Mouse (Mus musculus): ENCODE results near the gene Pim1.
"Not testable (repeated sequence)": the region's sequence is repeated elsewhere in the genome, so short reads cannot be mapped to it uniquely, and the experiment has no call there.

The Pim1 gene

GRCm38 (mm10) chr17:29493461-29493980, 3.0 kb downstream of the Pim1 start:
- DNase-seq (ENCODE audit: low spot score in 2 of 2) = no peak

DNA sequence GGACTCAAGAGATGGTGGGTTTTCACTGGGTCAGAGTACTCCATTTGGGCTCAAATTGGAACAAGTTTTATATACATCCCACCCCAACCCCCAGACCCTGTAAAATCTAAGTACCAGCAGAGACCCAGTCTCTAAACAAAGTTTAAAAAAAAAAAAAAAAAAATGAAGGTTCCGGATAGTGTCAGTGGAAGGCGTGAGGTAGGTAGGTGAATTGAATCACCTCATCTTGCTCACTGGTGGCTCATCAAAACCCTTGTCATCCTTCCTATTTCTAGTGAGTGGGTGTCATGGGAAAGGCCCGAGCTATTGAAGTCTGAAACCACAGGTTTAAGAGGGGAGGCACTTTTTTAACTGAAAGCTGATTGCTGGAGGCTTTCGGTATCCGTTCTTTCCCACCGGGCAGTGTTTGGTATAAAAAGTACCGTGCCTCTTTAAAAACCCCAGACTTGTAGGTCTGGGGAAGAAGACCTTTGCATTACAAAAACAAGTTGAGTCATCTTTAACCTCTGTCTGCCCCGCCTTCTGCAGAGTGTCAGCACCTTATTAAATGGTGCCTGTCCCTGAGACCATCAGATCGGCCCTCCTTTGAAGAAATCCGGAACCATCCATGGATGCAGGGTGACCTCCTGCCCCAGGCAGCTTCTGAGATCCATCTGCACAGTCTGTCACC, 3.6 kb downstream of the Pim1 start:
- DNase-seq (ENCODE audit: low spot score in 2 of 2) = no peak

GRCm38 (mm10) chr17:29494732-29495076, 4.2 kb downstream of the Pim1 start:
- no peak for DNase-seq (ENCODE audit: low spot score in 2 of 2)

DNA sequence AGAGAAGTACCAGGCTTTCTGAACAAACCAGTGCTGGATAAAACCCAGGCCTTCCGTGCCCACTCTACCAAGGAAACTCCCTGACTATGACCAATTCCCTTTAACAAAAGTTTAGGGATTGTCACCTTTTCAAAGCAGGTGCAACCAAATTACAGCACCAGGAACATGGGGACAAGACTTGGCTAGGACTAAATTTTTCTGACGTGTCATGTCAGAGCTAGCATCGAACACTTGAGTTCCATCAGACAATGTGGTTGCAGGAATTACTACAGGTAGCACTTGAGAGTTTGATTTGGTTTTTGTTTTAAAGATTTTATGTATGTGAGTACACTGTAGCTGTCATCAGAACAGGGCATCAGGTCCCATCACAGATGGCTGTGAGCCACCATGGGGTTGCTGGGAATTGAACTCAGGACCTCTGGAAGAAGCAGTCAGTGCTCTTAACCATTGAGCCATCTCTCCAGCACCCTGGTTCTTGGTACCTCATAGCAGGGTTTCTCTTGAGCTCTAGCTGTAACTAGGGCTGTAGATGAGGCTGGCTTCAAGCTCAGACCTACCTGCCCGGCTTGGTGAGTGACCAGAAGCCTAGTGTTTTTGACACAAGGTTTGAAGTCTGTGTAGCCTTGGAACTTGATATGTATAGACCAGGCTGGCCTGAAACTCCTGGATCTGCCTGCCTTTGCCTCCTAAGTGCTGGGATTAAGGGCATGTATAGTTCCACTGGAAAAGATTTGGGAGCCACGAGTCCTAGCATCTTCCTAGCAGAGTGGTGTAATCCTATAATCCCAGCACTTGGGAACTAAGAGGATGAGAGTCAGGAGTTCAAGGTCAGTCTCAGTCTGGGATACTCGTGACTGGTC, 5.9 kb downstream of the Pim1 start:
- no peak for DNase-seq (ENCODE audit: low spot score in 2 of 2)

- no peak for DNase-seq (ENCODE audit: low spot score in 2 of 2)
Observed at GRCm38 (mm10) chr17:29497071-29497354, 6.5 kb downstream of the Pim1 start.

DNA sequence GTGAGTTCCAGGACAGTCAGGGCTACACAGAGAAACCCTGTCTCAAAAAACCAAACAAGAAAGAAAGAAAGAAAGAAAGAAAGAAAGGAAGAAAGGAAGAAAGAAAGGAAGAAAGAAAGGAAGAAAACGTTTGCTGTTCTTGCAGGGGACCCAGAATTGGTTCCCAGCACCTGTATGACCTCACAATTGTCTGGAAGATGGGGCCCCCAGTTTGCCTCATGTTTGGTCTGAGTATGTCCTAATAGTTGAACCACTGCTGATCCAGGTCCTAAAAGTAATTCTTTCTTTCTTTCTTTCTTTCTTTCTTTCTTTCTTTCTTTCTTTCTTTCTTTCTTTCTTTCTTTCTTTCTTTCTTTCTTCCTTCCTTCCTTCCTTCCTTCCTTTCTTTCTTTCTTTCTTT, 6.9 kb downstream of the Pim1 start:
- DNase-seq (ENCODE audit: low spot score in 2 of 2) = not testable (repeated sequence)

GRCm38 (mm10) chr17:29498028-29498427, 7.5 kb downstream of the Pim1 start:
- DNase-seq (ENCODE audit: low spot score in 2 of 2) = no peak

GRCm38 (mm10) chr17:29498952-29499351, 8.4 kb downstream of the Pim1 start:
- not testable (repeated sequence) for DNase-seq (ENCODE audit: low spot score in 2 of 2)

DNA sequence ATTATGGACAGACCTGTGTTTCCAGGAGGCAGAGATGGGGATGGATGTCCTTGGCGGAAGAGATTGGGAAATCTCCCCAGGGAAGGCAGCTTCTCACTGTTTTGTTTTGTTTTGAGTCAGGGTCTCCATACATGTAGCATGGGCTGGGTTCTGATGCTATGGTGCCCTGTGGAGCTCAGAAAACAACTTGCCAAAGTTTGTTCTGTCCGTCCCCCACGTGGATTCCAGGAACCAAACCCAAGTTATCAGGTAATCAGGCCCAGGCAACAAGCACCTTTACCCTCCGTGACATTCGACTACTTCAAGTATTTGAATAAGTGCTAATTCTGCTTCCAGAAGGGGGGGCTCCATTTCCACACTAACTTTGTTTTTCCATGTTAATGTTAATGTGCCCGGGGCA, 9.0 kb downstream of the Pim1 start:
- no peak for DNase-seq (ENCODE audit: low spot score in 2 of 2)

DNA sequence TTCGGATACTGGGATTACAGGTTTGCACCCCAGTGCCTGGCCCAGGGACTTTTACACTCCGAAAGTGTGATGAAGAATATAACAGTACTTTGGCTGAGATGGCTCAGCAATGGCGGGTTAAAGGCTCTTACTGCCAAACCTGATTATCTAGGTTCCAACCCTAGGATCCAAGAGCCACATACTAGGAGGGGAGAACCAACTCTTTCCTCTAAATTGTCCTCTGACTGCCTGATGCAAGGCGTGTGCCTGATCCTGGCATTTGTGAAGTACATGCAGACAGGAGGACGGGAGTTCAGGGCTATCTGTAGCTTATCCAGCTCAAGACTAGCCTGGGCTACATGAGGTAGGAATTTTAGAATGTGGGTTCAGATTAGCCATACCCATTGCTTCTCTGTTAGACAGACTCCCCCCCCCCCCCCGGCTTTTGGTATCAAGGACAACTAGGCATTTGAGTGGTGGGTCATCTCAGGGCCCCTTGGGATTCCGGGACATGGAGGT, 9.7 kb downstream of the Pim1 start:
- DNase-seq (ENCODE audit: low spot score in 2 of 2) = no peak

DNA sequence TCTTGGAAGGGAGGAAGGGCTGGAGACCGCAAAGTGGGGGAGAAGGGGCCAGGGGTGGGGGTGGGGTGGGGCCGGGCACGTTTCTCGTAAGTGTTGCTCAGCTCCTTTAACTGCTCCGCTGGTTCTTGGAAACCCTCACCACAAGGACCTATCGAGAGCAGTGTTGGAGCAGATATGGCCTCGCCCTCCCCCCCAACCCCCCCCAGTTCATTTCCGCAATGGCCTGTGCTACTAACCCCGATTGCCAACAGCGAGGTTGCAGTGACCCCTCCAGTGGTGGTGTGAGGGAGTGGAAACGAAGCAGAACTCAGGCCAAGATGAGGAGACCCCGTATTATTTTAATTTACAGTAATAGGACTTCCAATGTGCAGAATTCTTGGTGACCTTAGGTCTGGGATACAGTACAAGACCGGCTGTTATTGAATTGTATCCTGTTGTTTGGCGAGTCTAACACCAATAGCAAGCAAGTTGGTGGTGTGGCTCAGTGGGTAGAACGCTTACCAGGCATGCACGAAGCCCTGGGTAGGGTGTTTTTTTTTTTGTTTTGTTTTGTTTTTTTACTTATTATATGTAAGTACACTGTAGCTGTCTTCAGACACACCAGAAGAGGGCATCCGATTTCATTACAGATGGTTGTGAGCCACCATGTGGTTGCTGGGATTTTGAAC, 10.4 kb downstream of the Pim1 start:
- DNase-seq (ENCODE audit: low spot score in 2 of 2) = no peak

DNA sequence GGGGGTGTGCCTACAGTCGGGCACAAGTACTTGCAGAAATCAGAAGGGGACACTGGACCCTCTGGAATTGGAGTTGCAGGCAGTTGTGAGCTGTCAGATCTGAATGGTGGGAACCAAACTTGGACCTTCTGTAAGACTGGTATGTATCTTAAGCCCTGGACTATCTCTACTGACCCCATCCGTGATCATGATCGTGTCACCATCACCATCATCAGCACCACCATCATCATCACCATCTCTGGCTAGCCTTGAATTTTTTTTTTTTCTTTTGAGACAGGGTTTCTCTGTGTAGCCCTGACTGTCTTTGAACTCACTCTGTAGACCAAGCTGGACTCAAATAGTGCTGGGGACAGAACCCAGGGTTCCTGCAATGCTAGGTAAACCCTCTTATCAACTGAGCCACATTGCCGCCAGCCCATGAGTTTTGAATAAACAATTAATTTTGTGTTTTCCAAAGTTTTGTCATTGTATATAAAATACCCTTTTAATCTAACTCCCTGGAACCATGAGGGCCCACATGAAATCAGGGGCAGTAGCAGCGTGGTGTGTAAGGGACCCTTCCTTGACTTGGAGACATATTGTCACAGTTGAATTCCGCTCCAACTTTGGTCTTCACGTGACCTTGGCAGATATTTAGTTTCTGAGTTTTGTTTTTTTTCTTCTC, 11.6 kb downstream of the Pim1 start:
- no peak for DNase-seq (ENCODE audit: low spot score in 2 of 2)

DNA sequence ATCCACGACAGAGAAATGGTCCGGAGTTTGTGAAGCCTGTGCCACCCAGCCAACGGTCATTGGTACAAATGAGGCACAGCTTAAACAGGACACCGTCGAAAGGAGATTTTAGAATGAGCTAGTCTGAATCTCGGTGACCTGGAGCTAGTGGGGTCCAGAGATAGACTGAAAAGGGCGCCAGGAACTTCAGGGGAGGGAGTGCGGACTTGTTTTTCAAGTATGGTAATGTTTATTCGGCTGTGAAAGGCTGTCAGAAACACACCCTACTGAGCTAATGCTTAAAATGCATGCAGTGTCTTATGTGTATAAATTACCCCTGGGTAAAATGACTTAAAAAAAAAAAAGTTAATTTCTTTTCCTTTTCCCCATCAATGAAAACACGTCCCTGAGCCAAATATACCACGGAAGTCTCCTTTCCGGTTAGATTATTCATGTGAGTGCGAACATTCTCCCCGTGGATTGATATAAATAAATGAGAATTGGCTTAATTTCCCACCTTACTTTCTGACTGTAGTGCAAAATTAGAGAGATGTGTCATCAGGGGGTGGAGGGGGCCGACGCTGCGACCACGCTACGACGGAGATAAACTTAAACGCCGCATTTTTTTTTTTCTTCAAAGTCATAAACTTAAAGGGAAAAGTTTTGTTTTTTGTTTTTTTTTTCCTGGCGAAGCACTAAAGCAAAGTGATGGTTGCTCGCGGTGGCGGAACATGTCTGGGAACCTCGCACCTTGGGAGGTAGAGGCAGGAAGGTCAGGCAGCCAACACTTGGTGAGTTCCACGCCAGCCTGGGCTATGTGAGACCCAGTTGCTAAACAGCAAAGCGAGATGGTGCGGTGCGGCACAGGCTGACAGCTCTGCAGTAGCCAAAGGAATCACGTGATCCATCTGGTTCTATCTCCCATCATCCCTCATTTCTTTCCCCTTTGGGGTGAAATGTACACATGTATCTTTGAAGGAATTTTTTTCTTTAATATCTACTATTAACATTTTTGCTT, 12.4 kb downstream of the Pim1 start:
- no peak for DNase-seq (ENCODE audit: low spot score in 2 of 2)

DNA sequence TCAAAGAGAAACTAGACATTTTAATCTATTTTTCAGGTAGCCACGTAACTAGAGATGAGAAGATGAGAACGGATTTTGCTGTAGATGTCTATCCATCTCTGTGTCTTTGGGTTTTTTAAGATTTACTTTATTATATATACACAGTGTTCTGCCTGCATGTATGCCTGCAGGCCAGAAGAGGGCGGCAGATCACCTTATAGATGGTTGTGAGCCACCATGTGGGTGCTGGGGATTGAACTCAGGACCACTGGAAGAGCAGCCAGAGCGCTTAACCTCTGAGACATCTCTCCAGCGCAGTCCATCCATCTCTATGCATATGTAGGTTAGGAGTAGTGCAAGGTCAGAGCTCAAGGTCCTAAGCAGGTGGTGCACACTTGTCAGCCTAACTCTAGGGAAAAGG, 13.1 kb downstream of the Pim1 start:
- no peak for DNase-seq (ENCODE audit: low spot score in 2 of 2)

GRCm38 (mm10) chr17:29508927-29509608, 18.5 kb downstream of the Pim1 start:
- no peak for DNase-seq (ENCODE audit: low spot score in 2 of 2)

DNA sequence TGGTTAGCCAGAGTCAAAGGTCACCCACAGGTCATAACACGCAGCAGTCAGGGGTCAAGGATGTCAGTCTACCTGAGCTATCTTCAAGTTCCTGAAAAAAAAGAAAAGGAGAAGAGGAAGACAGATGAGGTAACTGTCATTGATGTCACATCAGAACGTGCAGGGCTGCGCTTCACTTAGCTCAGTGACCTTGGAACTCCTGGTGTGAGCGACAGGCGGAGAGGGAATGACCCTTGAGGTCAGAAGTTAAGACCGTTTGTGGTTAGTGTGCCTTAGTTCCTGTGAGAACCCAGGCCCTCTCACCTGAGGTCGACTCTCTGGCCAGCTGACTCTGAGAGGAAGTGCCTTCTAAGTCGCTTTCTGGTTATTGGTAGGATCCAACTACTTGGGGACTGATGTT, 20.1 kb downstream of the Pim1 start:
- no peak for DNase-seq (ENCODE audit: low spot score in 2 of 2)

DNA sequence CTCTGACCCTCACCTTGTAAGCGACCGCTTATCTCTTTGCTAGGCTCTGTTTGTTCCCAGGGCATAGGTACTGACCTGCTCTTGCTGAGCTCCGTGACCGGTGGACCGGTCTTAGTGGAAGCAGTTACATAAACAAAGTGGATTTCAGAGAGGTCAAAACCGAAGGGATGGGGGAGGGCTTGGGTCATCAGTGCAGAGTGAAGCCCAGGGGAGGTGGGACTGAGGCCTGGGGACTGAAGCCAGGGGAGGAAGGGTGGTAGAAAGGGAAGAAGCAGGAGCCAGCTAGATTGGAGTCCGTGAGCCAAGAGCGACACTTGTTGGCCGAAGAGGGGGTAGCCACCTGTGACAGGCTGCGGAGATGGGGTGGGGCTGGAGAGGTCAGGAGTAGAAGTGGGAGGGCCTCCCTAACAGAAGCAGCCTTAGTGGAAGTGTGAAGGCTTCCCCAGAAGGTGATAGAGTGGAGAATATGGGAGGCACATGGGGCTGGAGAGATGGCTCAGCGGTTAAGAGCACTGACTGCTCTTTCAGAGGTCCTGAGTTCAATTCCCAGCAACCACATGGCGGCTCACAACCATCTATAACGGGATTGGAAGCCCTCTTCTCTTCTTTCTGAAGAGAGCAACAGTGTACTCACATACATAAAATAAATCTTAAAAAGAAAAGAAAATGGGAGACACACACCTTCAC, 22.6 kb downstream of the Pim1 start:
- peak; percentile 24 to 52 for DNase-seq (ENCODE audit: low spot score in 2 of 2)

- DNase-seq (ENCODE audit: low spot score in 2 of 2) = peak; percentile 76 to 86
Observed at GRCm38 (mm10) chr17:29514435-29514834, 23.9 kb downstream of the Pim1 start.

DNA sequence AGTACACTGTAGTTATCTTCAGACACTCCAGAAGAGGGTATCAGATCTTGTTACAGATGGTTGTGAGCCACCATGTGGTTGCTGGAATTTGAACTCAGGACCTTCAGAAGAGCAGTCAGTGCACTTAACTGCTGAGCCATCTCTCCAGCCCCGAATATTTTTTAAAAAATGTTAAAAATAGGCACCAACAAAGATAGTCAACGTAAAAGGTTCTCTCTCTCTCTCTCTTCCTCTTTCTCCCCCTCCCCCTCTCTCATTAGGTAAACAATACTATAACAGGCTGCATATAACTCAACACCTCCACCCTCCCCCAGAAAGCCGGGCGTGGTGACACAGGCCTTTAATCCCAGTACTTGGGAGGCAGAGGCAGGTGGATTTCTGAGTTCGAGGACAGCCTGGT, 28.1 kb downstream of the Pim1 start:
- DNase-seq (ENCODE audit: low spot score in 2 of 2) = not testable (repeated sequence)

GRCm38 (mm10) chr17:29519731-29520130, 29.2 kb downstream of the Pim1 start:
- DNase-seq (ENCODE audit: low spot score in 2 of 2) = no peak
